Mouse (Mus musculus) kidney, adult 2 months (tissue): Measurements from ENCODE around the gene 2410004B18Rik. TPM values are rescaled to one million over a fixed set of nuclear protein-coding genes. Genes with fewer than 3 reads are reported as not detected.
A peak's percentile ranks its signal among the peaks of the same experiment; 100 is the strongest.

Source experiments
- DNase-seq: peaks from one replicate; pipeline ENCODE4 v3.0.0; 2021
- H3K27ac ChIP-seq: fragments of 200-500 bp; 2 replicates; pipeline ENCODE4 v1.5.1; 2012; ENCODE audit warnings: low read depth, low read length, control low read depth, inconsistent platforms; ENCODE audit not compliant: insufficient read depth
- H3K27me3 ChIP-seq: fragments of 200-500 bp; replicated peaks from 2 replicates; pipeline ENCODE4 v1.6.1; 2012; ENCODE audit warnings: mild to moderate bottlenecking, moderate library complexity, low read length, inconsistent platforms; ENCODE audit not compliant: control insufficient read depth, insufficient read depth
- H3K36me3 ChIP-seq: fragments of 200-500 bp; 2 replicates; pipeline ENCODE4 v1.6.1; 2012; ENCODE audit warnings: mild to moderate bottlenecking, moderate library complexity, low read length, inconsistent platforms; ENCODE audit not compliant: control insufficient read depth, insufficient read depth
- H3K4me1 ChIP-seq: fragments of 200-500 bp; 2 replicates; pipeline ENCODE4 v1.6.1; 2011; ENCODE audit warnings: low read length; ENCODE audit not compliant: control insufficient read depth, insufficient read depth
- H3K4me3 ChIP-seq: fragments of 200-500 bp; 2 replicates; pipeline ENCODE4 v1.5.1; 2011; ENCODE audit warnings: mild to moderate bottlenecking, low read depth, low read length, control low read depth; ENCODE audit not compliant: insufficient read depth
- CTCF ChIP-seq: fragments of 200-500 bp; conservative IDR thresholded peaks from 2 replicates; pipeline ENCODE4 v1.5.1; 2011; ENCODE audit warnings: low read depth, mild to moderate bottlenecking, control low read depth, low read length, moderate library complexity, mixed read lengths; ENCODE audit not compliant: insufficient read depth, insufficient read length
- POLR2A ChIP-seq: fragments of 200-500 bp; IDR thresholded peaks from one replicate; pipeline ENCODE4 v1.6.1; 2011; ENCODE audit warnings: low read depth, low read length, control low read depth
- whole genome bisulfite sequencing: fragments of 180-500 bp; shearing (Covaris S2); methylation state at CpG from one replicate; pipeline ENCODE4 v1.1.7; 2018; 5-methylcytosine and 5-hydroxymethylcytosine counted together
- polyA plus RNA-seq: library from polyadenylated mRNA; depleted of rRNA; stranded (reverse); fragments of >200 nt; gene quantifications from 2 replicates; pipeline ENCODE4 v1.2.3, GENCODE M21; 2012; rRNA removed

The 2410004B18Rik gene
- polyA plus RNA-seq, 1 experiment: 7.4 TPM

- TF ChIP-seq POLR2A (no peak), CTCF (no peak)
- 66% methylated on average over 14 of the region's 14 CpGs for WGBS
- no peak for DNase-seq
Measured at GRCm38 (mm10) chr3:145993481-145994201, 55.8 kb downstream of the 2410004B18Rik start.

More at GRCm38 (mm10) chr3:145993481-145994201, 55.8 kb downstream of the 2410004B18Rik start:
- Histone ChIP-seq H3K4me3 (no peak overlapping the region), H3K27me3 (no peaks in the 10 kb centered on the region), H3K36me3 (no peaks in the 10 kb centered on the region), H3K27ac (peak overlapping the region; percentile 81), H3K4me1 (peaks cover 18% of the 10 kb centered on the region; the same call in 1 of the 2 replicates)

Other genes starting within 250 kb of the 2410004B18Rik start
- gene Ddah1, start 179.3 kb upstream of the 2410004B18Rik start, polyA plus RNA-seq: 143 and 159 TPM in 2 replicates
- gene Bcl10, start 15.2 kb upstream of the 2410004B18Rik start, polyA plus RNA-seq: 9.4 and 13.7 TPM in 2 replicates
- 6.1 and 6.3 TPM in 2 replicates for gene Syde2, start 49.9 kb downstream of the 2410004B18Rik start, polyA plus RNA-seq
- gene Wdr63, start 170.1 kb downstream of the 2410004B18Rik start, polyA plus RNA-seq: 0.10 TPM in 1 of 2 replicates, not detected in the other
- gene Mcoln3, start 179.4 kb downstream of the 2410004B18Rik start, polyA plus RNA-seq: 17.3 and 17.9 TPM in 2 replicates
- gene Mcoln2, start 211.8 kb downstream of the 2410004B18Rik start, polyA plus RNA-seq: 3.2 and 3.5 TPM in 2 replicates